Mouse (Mus musculus): ENCODE data around the gene Mpl.

GRCm38 (mm10) chr4:118437829-118438253, 19.5 kb downstream of the Mpl start:
- TF ChIP-seq POLR2A (IDR thresholded peaks at IDR 0.05; ENCODE audit: insufficient read depth, low read depth, low read length) (no peak), CTCF (IDR thresholded peaks at IDR 0.05) (no peak), EP300 (IDR thresholded peaks at IDR 0.05; ENCODE audit: insufficient read depth, low read depth, low read length) (no peak)

Measured in heart, adult 2 months (tissue).